Mouse (Mus musculus) embryonic stem cell, embryonic (primary cell): Measurements from ENCODE around the gene Apobec1.

Source experiments
- CTCF ChIA-PET, 4 experiments: fragments of 300-600 bp in 2 of 4; fragments of 350-600 bp in 2 of 4; sonication (Branson Sonifier 250); formaldehyde crosslinking; loops; one replicate each; lab custom pipeline; 2022; ENCODE audit warnings: inconsistent platforms in 2 of 4; lab: Charles Lee
- POLR2A ChIA-PET, 4 experiments: fragments of 300-600 bp in 2 of 4; fragments of 350-600 bp in 2 of 4; sonication (Branson Sonifier 250); formaldehyde crosslinking; loops; one replicate each; lab custom pipeline; 2022; ENCODE audit warnings: antibody characterized with exemption in 4 of 4, inconsistent platforms in 1 of 4; lab: Charles Lee

The Apobec1 gene

DNA sequence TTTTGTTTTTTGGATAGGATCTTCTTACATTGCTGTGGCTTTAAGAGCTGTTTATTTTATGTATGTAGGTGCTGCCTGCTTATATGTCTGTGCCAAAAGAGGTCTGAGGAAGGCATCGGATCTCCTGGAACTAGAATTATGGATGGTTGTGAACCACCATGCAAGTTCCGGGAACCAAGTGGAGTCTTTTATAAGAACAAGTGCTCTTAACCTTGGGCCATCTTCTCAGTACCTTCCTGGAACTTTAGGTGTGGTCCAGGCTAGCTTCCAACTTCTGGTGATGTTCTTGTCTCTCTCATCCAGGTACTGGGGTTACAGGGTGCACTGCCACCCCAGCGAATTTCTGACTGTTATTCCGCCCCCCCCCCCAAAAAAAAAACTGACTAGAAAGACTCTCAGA lies 10.2 kb upstream of the Apobec1 start:
- CTCF ChIA-PET, result interaction anchor here in 1 of 4 experiments (0.7 kb wide), 1 partner anchor 309 kb away, joined by 5 read pairs; no protein-coding TSS in a partner anchor

DNA sequence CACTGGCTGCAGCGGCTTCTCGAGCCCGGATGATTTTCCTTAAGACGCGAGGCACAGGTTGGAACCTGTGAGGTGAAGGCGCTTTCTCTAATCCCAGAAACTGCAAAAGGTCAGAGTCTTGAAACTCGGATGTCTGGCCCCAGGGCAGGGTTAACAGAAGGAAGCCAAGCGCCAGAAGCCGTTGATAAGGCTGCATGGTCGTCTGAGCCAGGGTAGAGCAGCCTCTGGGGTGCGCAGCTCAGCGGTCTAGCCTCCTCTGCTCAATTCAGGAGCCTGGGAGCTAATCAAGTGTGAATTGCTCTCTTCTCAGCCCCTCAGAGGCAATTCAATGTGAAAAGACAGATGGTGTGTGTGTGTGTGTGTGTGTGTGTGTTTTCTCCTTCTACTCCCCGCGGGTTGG lies 7.5 kb upstream of the Apobec1 start, which contains the start of gene Gdf3:
Gene Gdf3 (minus strand): TSS at position 317 of the 400 bp plus-strand sequence.
- ChIA-PET CTCF (interaction anchor here in 3 of 4 experiments (0.6 to 2.3 kb wide), 11 partner anchors 14 to 274 kb away, joined by 3 to 15 read pairs (median 4); partner anchors contain the start of gene Dppa3 (in 1 of the 3)), POLR2A (interaction anchor here (0.5 to 10.4 kb wide), 92 partner anchors 8 to 1415 kb away, joined by 3 to 257 read pairs (median 10); partner anchors contain the start of genes Dppa3 (in 3 of the 4), Nanog (in 3 of the 4), Phc1 (in 3 of the 4) and Apobec1 (in 2 of the 4))

More for the DNA sequence above, 10.2 kb upstream of the Apobec1 start:
- POLR2A ChIA-PET, result interaction anchor here in 2 of 4 experiments (0.6 to 10.4 kb wide), 7 partner anchors 10 to 90 kb away, joined by 3 to 257 read pairs (median 12); partner anchors contain the start of genes Dppa3 (in 2 of the 2) and Apobec1 (in 1 of the 2)

GRCm38 (mm10) chr6:122609377-122609728 lies 7.1 kb upstream of the Apobec1 start:
- CTCF ChIA-PET, result interaction anchor here in 3 of 4 experiments (0.6 to 2.3 kb wide), 11 partner anchors 14 to 274 kb away, joined by 3 to 15 read pairs (median 5); partner anchors contain the start of gene Dppa3 (in 1 of the 3)

GRCm38 (mm10) chr6:122608434-122609376 lies 6.5 kb upstream of the Apobec1 start:
- ChIA-PET CTCF (interaction anchor here (0.5 to 3.6 kb wide), 19 partner anchors 15 to 1107 kb away, joined by 3 to 24 read pairs (median 4); partner anchors contain the start of gene Dppa3 (in 1 of the 4)), POLR2A (interaction anchor here (0.6 to 10.4 kb wide), 167 partner anchors 7 to 1884 kb away, joined by 3 to 257 read pairs (median 5); partner anchors contain the start of genes Dppa3 (in 3 of the 4), Nanog (in 3 of the 4), Phc1 (in 3 of the 4) and Necap1 (in 2 of the 4))

More at GRCm38 (mm10) chr6:122609377-122609728, 7.1 kb upstream of the Apobec1 start:
- POLR2A ChIA-PET, result interaction anchor here (0.5 to 10.4 kb wide), 111 partner anchors 7 to 1414 kb away, joined by 3 to 257 read pairs (median 8); partner anchors contain the start of genes Dppa3 (in 3 of the 4), Nanog (in 3 of the 4), Phc1 (in 3 of the 4) and Apobec1 (in 1 of the 4)

DNA sequence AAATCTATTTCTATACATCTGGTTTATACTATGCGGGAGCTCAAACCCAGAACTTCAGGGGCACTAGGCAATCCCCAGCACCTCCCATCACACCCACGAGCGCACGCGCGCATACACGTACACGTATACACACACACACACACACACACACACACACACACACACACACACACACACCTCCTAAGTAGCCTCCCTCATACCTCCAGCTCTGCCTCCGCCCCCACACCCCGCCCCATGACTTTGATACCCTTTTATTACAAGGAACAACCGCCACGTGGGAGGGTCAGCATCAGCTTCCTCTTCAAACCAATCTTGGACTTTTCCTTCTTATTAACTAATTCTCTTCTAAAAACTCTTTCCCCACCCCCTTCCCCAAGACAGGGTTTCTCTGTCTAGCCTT lies 5.5 kb upstream of the Apobec1 start:
- ChIA-PET POLR2A (interaction anchor here (0.5 to 10.4 kb wide), 144 partner anchors 8 to 1885 kb away, joined by 3 to 257 read pairs (median 6); partner anchors contain the start of genes Dppa3 (in 3 of the 4), Nanog (in 3 of the 4), Phc1 (in 3 of the 4) and Aicda (in 1 of the 4)), CTCF (interaction anchor here in 3 of 4 experiments (0.6 to 3.6 kb wide), 9 partner anchors 12 to 1815 kb away, joined by 3 to 24 read pairs (median 6); no protein-coding TSS in a partner anchor)

GRCm38 (mm10) chr6:122606661-122607060 lies 4.4 kb upstream of the Apobec1 start:
- ChIA-PET CTCF (interaction anchor here in 3 of 4 experiments (0.5 to 3.6 kb wide), 5 partner anchors 12 to 62 kb away, joined by 3 to 24 read pairs (median 7); no protein-coding TSS in a partner anchor), POLR2A (interaction anchor here (0.6 to 10.4 kb wide), 48 partner anchors 8 to 298 kb away, joined by 3 to 257 read pairs (median 14); partner anchors contain the start of genes Phc1 (in 3 of the 4), Dppa3 (in 2 of the 4), Nanog (in 2 of the 4) and M6pr (in 1 of the 4))

DNA sequence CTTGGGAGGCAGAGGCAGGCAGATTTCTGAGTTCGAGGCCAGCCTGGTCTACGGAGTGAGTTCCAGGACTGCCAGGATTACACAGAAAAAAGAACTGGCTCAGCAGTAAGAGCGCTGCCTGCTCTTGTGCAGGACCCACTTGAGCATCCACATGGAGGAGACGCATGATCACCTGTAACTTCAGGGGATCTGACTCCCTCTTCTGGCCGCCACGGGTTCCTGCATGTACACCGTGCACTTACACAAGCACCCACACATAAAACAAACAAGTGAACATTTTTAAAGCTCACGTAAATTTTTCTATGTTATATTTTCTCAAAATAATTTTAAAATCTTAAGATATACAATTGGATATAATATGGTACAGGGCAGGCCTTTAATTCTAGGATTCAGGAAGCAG lies 3.2 kb upstream of the Apobec1 start:
- ChIA-PET CTCF (interaction anchor here in 3 of 4 experiments (0.6 to 3.6 kb wide), 15 partner anchors 8 to 273 kb away, joined by 3 to 24 read pairs (median 4); no protein-coding TSS in a partner anchor), POLR2A (interaction anchor here in 3 of 4 experiments (0.6 to 10.4 kb wide), 24 partner anchors 9 to 297 kb away, joined by 3 to 257 read pairs (median 6); partner anchors contain the start of genes Dppa3 (in 2 of the 3), M6pr (in 1 of the 3) and Phc1 (in 1 of the 3))

DNA sequence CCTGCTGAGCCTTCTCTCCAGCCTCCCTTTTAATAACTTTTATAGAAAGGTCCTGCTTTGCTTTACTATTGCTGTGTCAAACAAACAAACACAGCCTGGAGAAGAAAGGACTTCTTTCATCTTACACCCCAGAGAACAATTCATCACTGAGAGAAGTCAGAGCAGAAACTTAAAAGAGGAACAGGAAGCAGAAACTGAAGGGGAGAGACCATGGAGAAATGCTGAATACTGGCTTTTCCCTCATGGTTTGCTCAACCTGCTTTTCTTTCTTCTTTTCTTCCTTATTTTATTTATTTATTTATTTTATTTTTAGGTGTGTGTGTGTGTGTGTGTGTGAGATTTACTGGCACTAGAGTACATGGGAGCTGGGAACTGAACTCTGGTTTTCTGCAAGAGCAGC lies 2.0 kb upstream of the Apobec1 start:
- ChIA-PET CTCF (interaction anchor here in 2 of 4 experiments (1.1 to 2.4 kb wide), 4 partner anchors 10 to 65 kb away, joined by 3 to 10 read pairs (median 6); no protein-coding TSS in a partner anchor), POLR2A (interaction anchor here in 3 of 4 experiments (0.7 to 8.6 kb wide), 12 partner anchors 11 to 263 kb away, joined by 3 to 257 read pairs (median 4); partner anchors contain the start of gene Dppa3 (in 1 of the 3))

DNA sequence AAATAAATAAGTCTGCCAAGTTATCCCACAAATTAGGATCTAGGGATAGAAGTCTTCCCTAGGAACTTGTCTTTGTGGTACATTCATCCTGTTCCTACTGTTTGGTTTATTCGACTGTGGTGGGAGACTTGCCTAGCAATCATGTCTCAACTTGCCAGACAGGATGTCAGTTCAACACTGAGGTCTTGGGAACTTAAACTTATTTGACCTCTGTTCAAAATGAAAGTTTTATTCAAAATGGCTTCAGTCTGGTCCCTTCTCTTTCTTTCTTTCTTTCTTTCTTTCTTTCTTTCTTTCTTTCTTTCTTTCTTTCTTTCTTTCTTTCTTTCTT lies 713 bp upstream of the Apobec1 start:
- POLR2A ChIA-PET, result interaction anchor here in 2 of 4 experiments (0.8 to 1.9 kb wide), 5 partner anchors 8 to 23 kb away, joined by 3 to 9 read pairs (median 5); partner anchors contain the start of genes Dppa3 (in 1 of the 2) and Gdf3 (in 1 of the 2)
- CTCF ChIA-PET, result no interaction called here

GRCm38 (mm10) chr6:122601615-122602014 lies 629 bp downstream of the Apobec1 start:
- POLR2A ChIA-PET, result interaction anchor here in 3 of 4 experiments (0.6 to 1.9 kb wide), 23 partner anchors 8 to 229 kb away, joined by 3 to 11 read pairs (median 4); partner anchors contain the start of genes Gdf3 (in 2 of the 3) and Dppa3 (in 1 of the 3)
- CTCF ChIA-PET, result interaction anchor here in 2 of 4 experiments (0.6 to 1.6 kb wide), 4 partner anchors 9 to 106 kb away, joined by 3 to 7 read pairs (median 4); no protein-coding TSS in a partner anchor

DNA sequence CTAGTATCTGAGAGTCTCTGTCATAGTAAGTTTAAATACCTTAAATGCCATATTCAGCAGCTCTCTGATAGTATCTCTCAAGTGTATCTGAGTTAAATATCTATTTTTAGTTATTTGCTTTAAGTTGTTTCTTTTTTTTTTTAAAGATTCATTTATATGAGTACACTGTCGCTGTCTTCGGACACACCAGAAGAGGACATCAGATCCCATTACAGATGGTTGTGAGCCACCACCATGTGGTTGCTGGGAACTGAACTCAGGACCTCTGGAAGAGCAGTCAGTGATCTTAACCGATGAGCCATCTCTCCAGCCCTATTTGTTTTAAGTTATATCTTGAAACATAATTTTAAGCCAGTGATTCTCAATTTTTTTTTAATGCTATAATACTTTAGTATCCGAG lies 1.2 kb downstream of the Apobec1 start:
- CTCF ChIA-PET, result interaction anchor here in 2 of 4 experiments (0.6 to 1.6 kb wide), 4 partner anchors 8 to 1710 kb away, joined by 3 to 7 read pairs (median 4); no protein-coding TSS in a partner anchor
- POLR2A ChIA-PET, result interaction anchor here in 3 of 4 experiments (0.6 to 2.1 kb wide), 17 partner anchors 7 to 160 kb away, joined by 3 to 16 read pairs (median 4); partner anchors contain the start of gene Gdf3 (in 3 of the 3)

- CTCF ChIA-PET, result interaction anchor here in 2 of 4 experiments (0.6 kb wide), 2 partner anchors 75 to 1709 kb away, joined by 3 read pairs; no protein-coding TSS in a partner anchor
- POLR2A ChIA-PET, result interaction anchor here in 3 of 4 experiments (0.6 to 2.1 kb wide), 13 partner anchors 8 to 159 kb away, joined by 3 to 16 read pairs (median 4); partner anchors contain the start of gene Gdf3 (in 2 of the 3)
These were observed 2.1 kb downstream of the Apobec1 start for GRCm38 (mm10) chr6:122600066-122600646.

GRCm38 (mm10) chr6:122599054-122599737 lies 3.0 kb downstream of the Apobec1 start:
- ChIA-PET CTCF (interaction anchor here in 1 of 4 experiments (1.7 kb wide), 1 partner anchor 15 kb away, joined by 6 read pairs; no protein-coding TSS in a partner anchor), POLR2A (interaction anchor here in 3 of 4 experiments (0.6 to 17.9 kb wide), 5 partner anchors 9 to 24 kb away, joined by 4 to 197 read pairs (median 12); partner anchors contain the start of gene Gdf3 (in 2 of the 3))

- CTCF ChIA-PET, result interaction anchor here in 1 of 4 experiments (1.7 kb wide), 1 partner anchor 15 kb away, joined by 6 read pairs; no protein-coding TSS in a partner anchor
- POLR2A ChIA-PET, result interaction anchor here in 2 of 4 experiments (0.7 to 17.9 kb wide), 5 partner anchors 10 to 754 kb away, joined by 3 to 197 read pairs (median 4); partner anchors contain the start of gene Gdf3 (in 2 of the 2)
These were observed 3.8 kb downstream of the Apobec1 start for GRCm38 (mm10) chr6:122598436-122598835.

DNA sequence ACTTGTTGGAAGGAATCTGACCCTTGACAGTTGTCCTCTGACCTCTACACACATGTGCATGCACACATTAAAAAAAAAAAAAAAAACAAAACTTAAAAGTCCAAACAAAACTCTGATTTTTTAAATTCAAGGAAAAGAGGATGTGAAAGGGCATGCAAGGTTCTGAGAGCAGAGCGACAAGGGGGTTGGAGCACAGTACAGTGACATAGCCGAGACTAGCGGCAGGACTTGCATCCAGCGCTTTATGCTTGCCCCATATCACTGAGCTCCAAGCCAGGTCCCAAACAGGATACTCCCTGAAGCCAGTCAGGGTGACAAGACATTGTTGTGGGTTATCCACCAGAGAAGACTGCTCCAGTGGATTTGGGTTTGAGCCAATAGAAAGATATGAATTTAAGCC lies 4.2 kb downstream of the Apobec1 start:
- CTCF ChIA-PET, result interaction anchor here in 1 of 4 experiments (1.7 kb wide), 1 partner anchor 16 kb away, joined by 6 read pairs; no protein-coding TSS in a partner anchor
- POLR2A ChIA-PET, result interaction anchor here in 2 of 4 experiments (0.7 to 17.9 kb wide), 5 partner anchors 10 to 754 kb away, joined by 3 to 197 read pairs (median 4); partner anchors contain the start of gene Gdf3 (in 2 of the 2)
